Mouse (Mus musculus): ENCODE measurements around the gene Kctd20.

GRCm38 (mm10) chr17:28953251-28953650, 1.5 kb downstream of the Kctd20 start:
- TF ChIP-seq CTCF (IDR thresholded peaks at IDR 0.05; ENCODE audit: low read depth) (no peak), EP300 (IDR thresholded peaks at IDR 0.05; ENCODE audit: low read depth) (no peak)

Data from heart, postnatal 0 days (tissue).